Mouse (Mus musculus) gastrocnemius, adult 2 months (tissue): ENCODE results near the gene Sapcd2. TPM values are rescaled to one million over a fixed set of nuclear protein-coding genes. Genes with fewer than 3 reads are reported as not detected.

Experiments used
- DNase-seq: peaks from one replicate; pipeline ENCODE4 v3.0.0; 2022
- H3K27ac ChIP-seq: fragments of 200-600 bp; 2 replicates; pipeline ENCODE4 v1.8.1; 2022; ENCODE audit warnings: mild to moderate bottlenecking
- H3K4me3 ChIP-seq: fragments of 200-600 bp; 2 replicates; pipeline ENCODE4 v1.8.1; 2022; ENCODE audit warnings: mild to moderate bottlenecking, moderate library complexity
- CTCF ChIP-seq: fragments of 200-600 bp; IDR thresholded peaks from 2 replicates; pipeline ENCODE4 v1.8.1; 2022; ENCODE audit warnings: antibody characterized with exemption, mild to moderate bottlenecking, moderate library complexity
- intact Hi-C: fragments of 180-260 bp; cut with DNase I; formaldehyde crosslinking; loops from one replicate; pipeline ENCODE4 v1.15.1; 2025
- total RNA-seq, 2 experiments: library from RNA; stranded (reverse); gene quantifications; 2 replicates each; pipeline ENCODE4 v1.2.3; 2021

The Sapcd2 gene
- total RNA-seq, 2 experiments from 2014 or later: not detected

DNA sequence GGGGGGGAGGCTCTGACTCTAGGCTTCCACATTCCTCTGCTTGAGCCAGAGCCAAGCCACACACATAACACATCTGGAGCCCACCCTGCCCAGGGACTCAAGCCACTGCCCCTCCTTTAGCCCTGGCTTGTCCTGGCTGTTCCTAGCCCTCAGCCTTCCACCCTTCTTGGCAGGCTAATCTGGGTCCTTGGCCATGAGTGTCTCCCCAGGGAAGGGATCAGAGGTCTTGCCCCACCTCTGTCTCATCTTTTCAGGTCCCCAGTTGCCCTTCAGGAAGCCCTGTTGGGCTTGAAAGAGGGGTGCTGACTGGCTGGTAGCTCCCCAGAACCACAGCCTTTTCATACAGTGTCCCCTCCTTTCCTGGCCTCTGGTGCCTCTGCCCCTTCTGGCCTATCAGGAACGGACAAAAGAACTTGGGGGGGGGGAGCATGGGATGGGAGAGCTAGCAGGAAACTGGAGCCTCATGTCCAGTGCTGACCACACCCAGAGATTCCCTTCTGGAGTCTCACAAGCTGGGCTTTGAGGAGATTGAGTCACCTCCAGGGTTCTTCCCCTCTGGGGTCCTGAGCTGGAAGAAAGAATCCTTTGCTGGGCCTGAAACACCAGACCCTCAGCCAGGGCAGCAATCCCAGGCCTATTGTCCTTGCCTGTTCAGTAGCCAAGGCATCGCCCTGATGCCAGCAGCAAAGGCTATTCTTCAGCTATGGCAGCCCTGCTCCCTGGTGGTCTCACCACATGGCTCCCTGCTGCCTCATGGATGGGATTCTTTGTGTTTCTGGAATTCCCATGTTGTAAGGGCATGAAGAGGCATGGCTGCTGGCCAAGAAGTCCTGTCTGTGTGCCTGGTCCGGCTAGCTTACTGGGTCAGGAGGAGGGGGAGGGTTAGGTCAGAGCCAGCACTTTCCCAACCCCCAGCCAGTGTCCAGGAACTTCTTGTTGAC, 22.4 kb downstream of the Sapcd2 start:
- peak; percentile 77 for DNase-seq
- Histone ChIP-seq H3K4me3 (no peak overlapping the region), H3K27ac (peak overlapping the region; percentile 79)
- intact Hi-C loops: no loop called here
- no peak for TF ChIP-seq CTCF

DNA sequence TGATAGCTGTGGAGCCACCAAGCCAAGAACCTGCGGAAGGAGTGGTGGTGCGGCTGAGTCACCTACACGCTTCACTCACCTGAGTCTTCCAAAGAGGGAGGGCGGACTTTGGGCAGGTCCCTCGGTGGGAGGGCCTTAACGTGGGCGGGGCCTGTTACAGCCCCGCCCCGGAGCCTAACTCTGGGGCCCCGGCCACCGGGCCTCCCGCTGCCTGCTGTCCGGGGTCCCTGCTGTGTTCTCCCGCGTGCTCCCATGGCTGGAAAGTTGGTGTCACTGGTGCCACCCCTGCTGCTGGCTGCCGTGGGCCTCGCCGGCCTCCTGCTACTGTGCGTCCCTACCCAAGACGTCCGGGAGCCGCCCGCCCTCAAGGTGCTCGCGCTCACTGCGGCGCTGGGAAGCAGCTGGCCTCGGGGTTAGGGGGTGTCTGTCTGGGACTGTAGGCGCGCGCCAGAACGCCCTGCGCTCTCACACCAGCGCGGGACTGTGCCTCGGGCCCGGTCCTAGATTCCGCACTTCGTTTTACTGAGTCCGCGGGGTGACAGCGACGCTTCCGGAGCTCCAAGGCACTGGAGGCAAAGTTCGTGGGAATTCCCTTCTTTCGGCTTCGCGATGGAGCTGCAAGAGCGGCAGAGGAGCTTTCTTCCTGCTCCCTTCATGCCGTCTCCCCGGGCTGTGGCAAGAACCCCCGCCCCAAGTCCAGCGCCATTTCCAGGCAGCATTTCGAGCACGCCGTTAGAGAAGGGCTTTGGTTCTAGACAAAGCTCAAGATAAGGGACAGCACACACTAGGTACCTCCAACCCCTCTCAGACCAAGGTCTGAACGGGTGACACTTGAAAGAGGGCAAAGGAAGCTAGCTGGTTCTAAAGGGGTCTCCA, 23.8 kb downstream of the Sapcd2 start, which contains the start of gene Entpd2:
TSS of gene Entpd2 (plus strand) at position 154 of the 876 bp plus-strand sequence.
- intact Hi-C loops: no loop called here
- peak within 1 kb of the TSS; percentile 79 for H3K27ac ChIP-seq
- peak; percentile 63 for DNase-seq
- peak; percentile 30; the same call in 1 of the 2 replicates for TF ChIP-seq CTCF
- peak within 1 kb of the TSS; percentile 79 for H3K4me3 ChIP-seq

DNA sequence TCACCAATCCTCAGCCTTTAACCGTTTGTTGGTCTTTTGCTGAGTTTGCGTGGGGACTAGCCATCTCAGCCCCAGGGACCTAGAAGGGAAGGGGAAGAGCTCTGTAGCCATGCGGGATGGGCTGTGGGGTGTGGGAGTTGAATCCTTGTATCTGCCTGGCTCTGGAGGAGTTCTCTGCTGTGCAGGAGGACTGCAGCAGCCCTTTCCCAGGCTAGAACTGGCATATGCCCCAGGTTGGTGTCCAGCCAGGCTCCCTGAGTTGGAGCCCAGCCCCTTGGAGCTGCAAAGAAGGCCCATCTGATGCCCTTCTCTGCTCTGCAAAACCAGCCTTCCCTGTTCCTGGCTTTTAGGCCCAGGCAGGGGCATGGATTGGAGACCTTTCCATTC, 24.5 kb downstream of the Sapcd2 start:
- intact Hi-C loops: no loop called here
- peak; percentile 76 for DNase-seq
- Histone ChIP-seq H3K4me3 (peak overlapping the region; percentile 79), H3K27ac (peak overlapping the region; percentile 79)
- TF ChIP-seq CTCF: no peak

DNA sequence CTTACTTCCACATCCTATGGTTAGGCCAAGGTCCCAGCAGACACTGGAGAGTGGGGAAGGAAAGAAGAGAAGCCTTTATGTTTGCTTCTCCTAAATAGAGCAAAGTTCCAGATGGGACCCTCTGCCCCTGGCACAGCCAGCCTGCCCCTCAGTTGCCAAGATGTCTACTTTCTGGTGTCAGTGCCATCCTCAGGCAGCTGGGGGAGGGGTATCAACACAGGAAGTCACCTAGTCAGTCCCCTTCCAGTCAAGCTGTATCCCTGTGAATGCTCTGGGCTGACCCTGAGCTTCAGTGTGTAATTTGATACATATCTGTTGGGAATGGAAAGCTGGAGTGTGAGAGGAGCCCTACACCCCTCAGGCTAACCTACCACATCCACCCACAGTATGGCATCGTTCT, 24.9 kb downstream of the Sapcd2 start:
- DNase-seq: no peak
- intact Hi-C loops: no loop called here
- TF ChIP-seq CTCF: no peak
- Histone ChIP-seq H3K27ac (peak overlapping the region; percentile 79), H3K4me3 (peak overlapping the region; percentile 79)

DNA sequence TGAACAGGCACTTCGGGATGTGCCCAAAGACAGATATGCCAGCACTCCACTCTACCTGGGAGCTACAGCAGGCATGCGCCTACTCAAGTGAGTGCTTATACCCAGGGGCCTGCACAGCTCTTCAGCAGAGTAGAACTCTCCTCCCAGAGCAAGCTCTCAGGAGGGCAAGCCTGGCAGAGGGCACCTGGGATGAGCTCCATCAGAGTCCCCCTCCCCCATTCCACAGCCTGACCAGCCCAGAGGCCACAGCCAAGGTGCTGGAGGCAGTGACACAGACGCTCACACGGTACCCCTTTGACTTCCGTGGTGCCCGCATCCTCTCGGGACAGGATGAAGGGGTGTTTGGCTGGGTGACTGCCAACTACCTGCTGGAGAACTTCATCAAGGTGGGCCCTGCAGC, 25.9 kb downstream of the Sapcd2 start:
- no peak for TF ChIP-seq CTCF
- intact Hi-C loops: no loop called here
- Histone ChIP-seq H3K27ac (no peak overlapping the region), H3K4me3 (peak overlapping the region; percentile 79)
- DNase-seq: no peak

DNA sequence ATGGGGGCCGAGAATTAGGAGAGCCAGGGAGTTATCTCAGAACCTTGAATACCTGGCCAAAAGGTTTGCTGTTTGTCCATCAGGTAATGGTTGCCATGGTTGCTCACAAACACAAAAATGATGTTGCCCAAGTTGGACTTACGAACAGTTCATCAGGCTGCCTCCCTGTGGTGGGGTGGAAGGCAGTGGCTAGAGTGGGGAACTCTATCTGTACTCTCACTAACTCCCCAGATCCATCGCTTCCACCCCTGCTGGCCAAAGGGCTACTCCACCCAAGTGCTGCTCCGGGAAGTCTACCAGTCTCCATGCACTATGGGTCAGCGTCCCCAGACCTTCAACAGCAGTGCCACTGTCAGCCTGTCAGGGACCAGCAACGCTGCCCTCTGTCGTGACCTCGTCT, 26.9 kb downstream of the Sapcd2 start, which contains the start of gene Npdc1:
TSS of gene Npdc1 (plus strand) at position 301 of the 400 bp plus-strand sequence.
- DNase-seq: no peak
- H3K4me3 ChIP-seq: peak within 1 kb of the TSS; percentile 90
- intact Hi-C loops: no loop called here
- no peak for TF ChIP-seq CTCF
- peak within 1 kb of the TSS; percentile 78 for H3K27ac ChIP-seq

DNA sequence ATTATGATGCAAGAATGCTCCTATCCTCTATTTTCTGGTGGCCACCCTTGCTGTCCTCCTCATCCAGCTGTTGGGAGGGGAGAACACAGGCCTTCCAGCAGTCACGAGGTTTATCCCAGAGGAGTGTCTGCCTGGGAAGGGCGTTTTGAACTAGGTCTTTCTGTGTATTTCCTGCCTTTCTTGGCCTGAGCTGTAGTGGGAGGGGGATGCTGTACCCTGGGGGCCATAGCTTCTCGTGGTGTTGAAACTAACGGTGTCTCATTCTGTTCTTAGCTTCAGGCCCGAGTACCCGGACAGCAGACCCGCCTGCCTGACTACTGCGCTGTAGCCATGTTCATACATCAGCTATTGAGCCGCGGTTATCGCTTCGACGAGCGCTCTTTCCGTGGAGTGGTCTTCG, 28.2 kb downstream of the Sapcd2 start:
- intact Hi-C loops: loop anchor here (2.0 kb wide), 1 partner anchor 23 kb away; no protein-coding TSS in a partner anchor
- Histone ChIP-seq H3K27ac (peak overlapping the region; percentile 78), H3K4me3 (peak overlapping the region; percentile 90)
- TF ChIP-seq CTCF: no peak
- DNase-seq: peak; percentile 72

DNA sequence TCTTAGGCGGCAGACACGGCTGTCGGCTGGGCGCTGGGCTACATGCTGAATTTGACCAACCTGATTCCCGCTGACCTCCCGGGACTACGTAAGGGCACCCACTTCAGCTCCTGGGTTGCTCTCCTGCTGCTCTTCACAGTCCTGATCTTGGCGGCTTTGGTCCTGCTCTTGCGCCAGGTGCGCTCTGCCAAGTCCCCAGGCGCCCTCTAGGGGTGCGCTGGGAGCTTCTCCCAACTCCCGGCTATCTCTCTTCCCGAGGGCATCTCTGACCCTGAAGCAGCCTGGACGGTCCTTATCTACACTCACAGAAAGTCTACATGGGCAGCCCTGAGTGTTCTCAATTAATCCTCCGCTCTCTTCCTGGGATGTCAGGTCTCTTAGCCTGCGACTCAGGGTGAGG, 28.6 kb downstream of the Sapcd2 start:
- intact Hi-C loops: loop anchor here (2.0 kb wide), 1 partner anchor 24 kb away; no protein-coding TSS in a partner anchor
- TF ChIP-seq CTCF: peak; percentile 84
- Histone ChIP-seq H3K27ac (peak overlapping the region; percentile 78), H3K4me3 (peak overlapping the region; percentile 90)
- DNase-seq: peak; percentile 85

DNA sequence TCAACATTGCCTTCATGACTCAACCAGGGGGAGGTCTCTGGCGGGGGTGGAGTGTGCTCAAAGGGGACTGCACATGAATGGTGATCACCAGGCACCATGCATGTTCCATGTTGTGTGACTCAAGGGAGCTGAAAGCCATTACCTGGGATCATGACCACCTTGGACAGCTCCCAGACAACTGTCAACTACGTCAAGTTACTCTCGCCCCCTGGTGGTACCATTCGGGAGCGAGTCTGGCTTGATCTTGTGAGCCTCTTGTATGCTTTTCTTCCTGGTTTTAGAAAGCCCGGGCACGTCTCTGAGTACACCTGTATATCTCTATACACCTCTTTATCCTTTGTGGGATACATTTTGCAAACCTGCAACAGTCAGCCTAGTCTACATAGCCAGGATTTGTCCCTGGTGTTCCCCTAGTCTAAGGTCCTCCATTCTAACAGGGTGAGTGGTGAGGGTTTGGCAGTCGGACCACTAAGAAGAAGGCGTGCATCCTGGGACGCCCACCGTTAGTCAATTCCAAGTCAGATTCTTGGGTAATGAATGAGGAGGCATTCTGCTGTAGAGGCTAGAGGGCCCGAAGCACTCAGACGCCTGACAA, 30.4 kb downstream of the Sapcd2 start:
- intact Hi-C loops: no loop called here
- DNase-seq: peak; percentile 65

DNA sequence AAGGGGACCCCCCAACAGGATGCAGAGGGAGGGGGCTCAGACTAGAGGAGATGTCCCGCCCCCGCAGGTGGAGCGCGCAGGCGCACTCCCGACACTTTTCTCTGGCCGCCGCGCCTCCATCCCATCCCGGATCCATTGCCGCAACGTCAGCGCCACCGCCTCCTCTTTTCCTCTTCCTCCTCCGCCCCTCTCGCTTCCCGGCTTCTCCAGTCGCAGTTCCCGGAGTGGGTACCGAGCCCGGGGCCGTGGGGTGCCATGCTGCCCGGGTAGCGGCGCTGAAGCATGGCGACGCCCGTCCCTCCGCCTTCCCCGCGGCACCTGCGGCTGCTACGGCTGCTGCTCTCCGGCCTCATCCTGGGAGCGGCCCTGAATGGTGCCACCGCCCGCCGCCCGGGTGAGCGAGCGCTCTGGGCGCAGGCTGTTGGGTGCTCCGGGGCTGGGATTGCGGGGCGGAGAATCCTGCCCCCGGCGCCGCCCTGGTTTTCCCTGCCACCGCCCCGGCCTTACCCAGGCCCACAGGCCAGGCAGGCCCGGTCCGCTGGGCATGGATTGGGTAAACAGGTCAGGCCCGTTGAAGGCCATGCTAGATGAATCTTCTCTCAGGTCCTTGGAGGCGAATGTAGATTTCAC, 31.0 kb downstream of the Sapcd2 start:
- DNase-seq: peak; percentile 76
- Histone ChIP-seq H3K4me3 (peak overlapping the region; percentile 90), H3K27ac (peak overlapping the region; percentile 84)
- no peak for TF ChIP-seq CTCF
- intact Hi-C loops: no loop called here

More for the DNA sequence above, 30.4 kb downstream of the Sapcd2 start:
- Histone ChIP-seq H3K4me3 (peak overlapping the region; percentile 90), H3K27ac (peak overlapping the region; percentile 84)
- peak; percentile 62 for TF ChIP-seq CTCF

DNA sequence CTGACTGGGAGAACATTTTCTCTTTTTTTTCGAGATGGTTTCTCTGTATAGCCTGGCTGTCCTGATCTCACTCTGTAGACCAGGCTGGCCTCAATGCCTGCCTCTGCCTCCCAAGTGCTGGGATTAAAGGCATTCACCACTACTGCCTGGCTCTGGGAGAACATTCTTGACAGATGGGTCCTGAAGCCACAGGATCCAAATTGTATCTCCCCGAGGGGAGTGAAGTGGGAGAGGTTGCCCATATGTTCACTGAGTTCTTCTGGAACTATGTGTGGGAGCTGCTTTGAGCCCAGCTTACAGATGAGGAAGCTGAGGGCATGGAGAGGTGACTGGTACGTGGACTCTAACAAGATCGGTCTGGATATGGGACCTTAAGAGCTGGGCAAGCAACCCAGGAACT, 31.9 kb downstream of the Sapcd2 start:
- no peak for DNase-seq
- Histone ChIP-seq H3K4me3 (peak overlapping the region; percentile 90), H3K27ac (no peak overlapping the region)
- no peak for TF ChIP-seq CTCF
- intact Hi-C loops: no loop called here

DNA sequence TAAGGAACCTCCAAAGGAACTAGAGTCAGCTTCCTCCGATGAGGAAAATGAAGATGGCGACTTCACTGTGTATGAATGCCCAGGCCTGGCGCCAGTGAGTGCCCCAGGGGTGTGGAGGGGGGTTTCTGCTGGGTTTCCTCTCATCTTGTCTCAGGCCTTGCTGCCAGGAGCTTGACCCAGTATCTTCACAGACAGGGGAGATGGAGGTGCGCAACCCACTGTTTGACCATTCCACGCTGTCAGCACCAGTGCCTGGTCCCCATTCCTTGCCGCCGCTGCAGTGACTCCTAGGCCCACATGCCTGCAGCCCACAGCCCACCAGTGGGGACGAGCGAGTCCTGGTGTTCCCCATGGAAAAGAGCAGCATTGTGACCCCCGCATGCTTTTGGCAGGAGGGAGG, 36.8 kb downstream of the Sapcd2 start:
- TF ChIP-seq CTCF: no peak
- DNase-seq: no peak
- intact Hi-C loops: no loop called here
- no peak overlapping the region for H3K4me3 ChIP-seq
- H3K27ac ChIP-seq: no peak overlapping the region
